Mouse (Mus musculus) T-helper 2 cell (primary cell): ENCODE measurements around the gene Gpr158.
"Not testable (repeated sequence)": the region's sequence is repeated elsewhere in the genome, so short reads cannot be mapped to it uniquely, and the experiment has no call there.

ENCODE experiments used
- in situ Hi-C: fragments of 300-600 bp; cut with MboI, MseI; formaldehyde crosslinking; loops from one replicate; pipeline ENCODE4 v1.15.1; 2025; ENCODE audit warnings: high pct_unique_total_duplicates

Gene Gpr158

DNA sequence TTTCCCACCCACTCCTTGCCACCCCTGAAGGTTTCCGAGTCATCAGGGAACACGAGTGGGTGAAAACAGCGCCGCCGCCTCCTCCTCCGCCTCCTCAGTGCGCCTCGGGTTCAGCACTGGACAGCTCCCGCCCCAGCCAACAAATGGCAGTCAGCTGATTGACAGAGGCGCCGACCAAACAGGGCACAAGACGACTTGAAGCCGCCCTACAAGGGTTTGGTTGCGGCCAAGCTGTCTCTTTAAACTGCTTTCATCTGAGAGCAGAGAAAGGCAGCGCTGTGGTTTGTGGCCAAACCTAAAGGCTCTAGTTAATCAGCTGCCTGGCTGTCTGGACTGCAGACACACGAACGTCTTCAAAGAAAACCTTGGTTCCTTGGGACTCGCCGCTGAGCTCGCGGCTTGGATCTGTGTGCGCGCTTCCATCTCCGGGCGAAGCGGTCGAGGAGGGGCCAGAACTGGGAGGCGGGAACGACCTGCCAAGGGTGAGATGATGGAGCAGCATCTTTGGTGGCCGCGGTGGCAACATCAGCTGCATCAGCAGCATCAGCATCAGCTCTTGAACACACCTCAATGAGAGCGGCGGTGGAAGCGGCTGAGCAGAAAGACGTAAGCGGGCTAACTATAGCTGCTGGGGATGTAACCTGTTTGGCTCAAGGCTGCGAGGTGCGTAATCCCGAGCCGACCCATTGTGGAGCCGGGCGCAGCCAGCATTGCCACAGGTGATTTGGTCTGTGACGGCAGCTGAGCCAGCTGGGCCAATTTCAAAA, at the start of gene Gpr158:
Gene Gpr158, plus strand, starts transcription at position 198 of the 767 bp plus-strand sequence.
- in situ Hi-C loops = no loop called here

GRCm38 (mm10) chr2:21343821-21344220, 23.5 kb upstream of the Gpr158 start:
- in situ Hi-C loops = no loop called here

DNA sequence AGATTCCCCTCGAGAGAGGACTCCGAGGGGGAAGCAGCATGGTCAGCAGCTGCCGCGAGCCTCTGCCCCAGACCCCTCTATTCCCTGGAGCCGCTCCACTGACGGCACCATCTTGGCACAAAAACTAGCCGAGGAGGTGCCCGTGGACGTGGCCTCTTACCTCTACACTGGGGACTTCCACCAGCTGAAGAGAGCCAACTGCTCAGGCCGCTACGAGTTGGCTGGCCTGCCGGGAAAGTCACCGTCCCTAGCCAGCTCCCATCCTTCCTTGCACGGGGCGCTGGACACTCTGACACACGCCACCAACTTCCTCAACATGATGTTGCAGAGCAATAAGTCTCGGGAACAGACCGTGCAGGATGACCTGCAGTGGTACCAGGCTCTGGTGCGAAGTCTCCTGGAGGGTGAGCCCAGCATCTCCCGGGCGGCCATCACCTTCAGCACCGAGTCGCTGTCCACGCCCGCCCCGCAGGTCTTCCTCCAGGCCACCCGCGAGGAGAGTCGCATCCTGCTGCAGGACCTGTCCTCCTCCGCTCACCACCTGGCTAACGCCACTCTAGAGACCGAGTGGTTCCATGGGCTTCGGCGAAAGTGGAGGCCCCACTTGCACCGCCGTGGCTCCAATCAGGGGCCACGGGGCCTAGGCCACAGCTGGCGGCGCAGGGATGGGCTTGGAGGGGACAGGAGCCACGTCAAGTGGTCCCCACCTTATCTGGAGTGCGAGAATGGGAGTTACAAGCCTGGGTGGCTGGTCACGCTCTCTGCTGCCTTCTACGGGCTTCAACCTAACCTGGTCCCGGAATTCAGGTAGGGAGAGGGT, 1.2 kb downstream of the Gpr158 start:
- in situ Hi-C loops = no loop called here

DNA sequence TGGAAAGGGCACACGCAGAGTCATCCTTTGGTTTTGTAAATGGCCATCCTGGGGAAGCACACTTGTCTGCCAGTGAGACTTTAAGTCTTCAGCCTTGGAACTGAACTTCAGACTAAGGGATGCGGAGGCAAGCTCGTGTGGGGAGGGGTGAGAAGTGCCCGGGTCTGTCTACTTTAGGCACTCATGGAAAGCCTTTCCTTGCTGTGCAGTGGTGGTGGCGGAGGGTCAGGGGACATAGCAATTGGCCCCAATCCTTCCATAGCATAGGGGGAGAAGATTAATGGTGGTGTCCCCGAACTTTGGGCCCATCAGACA, 1.8 kb downstream of the Gpr158 start:
- in situ Hi-C loops = no loop called here

DNA sequence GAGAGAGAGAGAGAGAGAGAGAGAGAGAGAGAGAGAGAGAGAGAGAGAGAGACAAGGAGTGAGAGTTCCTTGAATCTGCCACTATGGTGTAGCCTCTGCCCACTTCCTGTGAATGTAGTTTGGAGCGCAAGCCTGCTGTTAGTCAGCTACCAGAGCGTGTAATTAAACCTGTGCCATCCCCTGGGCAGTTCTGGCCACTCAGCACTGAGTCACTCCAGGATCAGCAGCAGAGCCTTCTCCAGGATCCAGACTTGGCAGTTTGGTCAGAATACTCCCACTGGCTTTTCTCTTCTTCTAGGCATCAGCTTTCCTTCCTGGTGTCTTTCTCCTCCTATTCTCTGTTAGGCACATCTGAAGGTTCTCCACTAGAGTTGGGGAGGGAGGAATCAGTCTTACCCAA, 2.2 kb downstream of the Gpr158 start:
- in situ Hi-C loops = no loop called here

DNA sequence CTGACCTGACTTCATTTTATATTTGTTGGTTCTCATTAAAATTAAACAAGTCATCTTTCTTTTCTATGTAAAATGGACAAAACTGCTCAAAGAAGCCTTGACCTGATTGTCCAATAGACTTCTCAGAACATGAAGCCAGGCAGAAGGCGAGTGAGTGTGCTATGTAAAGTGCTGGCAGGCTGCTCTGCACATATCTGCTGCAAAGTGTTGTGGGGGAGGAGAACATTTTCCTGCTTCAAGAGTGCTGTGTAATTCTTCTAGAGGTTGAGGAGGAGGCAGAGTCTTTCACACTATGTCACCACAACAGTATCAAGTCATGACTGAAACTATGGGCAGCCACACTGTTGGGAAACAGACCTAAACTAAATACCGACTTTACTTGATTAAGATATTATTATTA, 12.2 kb downstream of the Gpr158 start:
- in situ Hi-C loops = no loop called here

DNA sequence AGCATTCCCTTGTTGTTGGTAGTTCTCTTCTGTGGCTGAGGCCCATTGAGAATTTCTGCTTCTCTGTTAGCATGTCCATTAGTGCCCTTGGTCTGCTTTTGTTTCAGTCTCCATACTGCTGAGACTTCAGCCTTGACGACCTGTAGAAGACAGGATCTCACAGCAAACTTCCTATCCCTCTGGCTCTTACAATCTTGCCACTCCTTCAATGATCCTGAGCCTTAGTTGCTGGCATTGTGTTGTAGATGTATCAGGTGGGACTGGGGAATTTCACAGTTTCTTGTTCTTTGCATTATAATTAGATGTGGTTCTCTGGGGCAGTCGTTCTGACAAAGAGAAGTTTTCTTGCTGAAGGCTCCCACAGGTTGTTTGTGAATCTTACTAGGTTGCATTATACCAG, 25.4 kb downstream of the Gpr158 start:
- in situ Hi-C loops = no loop called here

- in situ Hi-C loops = no loop called here
These were observed 30.0 kb downstream of the Gpr158 start for GRCm38 (mm10) chr2:21397347-21397746.

GRCm38 (mm10) chr2:21399657-21400056, 32.3 kb downstream of the Gpr158 start:
- in situ Hi-C loops = no loop called here

- in situ Hi-C loops = no loop called here
These were observed 38.3 kb downstream of the Gpr158 start for GRCm38 (mm10) chr2:21405617-21406016.

GRCm38 (mm10) chr2:21407443-21407985, 40.2 kb downstream of the Gpr158 start:
- in situ Hi-C loops = no loop called here

DNA sequence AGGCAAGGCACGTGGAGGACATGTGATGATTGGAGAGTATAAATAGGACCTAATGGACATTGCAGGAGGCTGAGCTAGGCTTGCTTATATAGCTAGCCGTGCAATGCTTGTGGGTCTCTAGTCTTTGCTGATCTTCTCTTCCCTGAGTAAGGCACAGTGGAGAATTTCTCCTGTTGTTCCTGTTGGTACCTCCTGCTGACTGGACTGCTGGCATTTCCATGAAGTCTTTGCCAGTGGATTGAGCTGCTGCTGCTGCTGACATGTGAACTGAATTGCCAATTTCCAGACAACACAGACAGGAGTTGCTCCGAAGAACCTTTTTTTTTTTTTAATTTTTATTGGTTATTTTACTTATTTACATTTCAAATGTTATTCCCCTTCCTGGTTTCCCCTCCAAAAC, 41.5 kb downstream of the Gpr158 start:
- in situ Hi-C loops = no loop called here

GRCm38 (mm10) chr2:21430288-21430687, 62.9 kb downstream of the Gpr158 start:
- in situ Hi-C loops = no loop called here

GRCm38 (mm10) chr2:21431182-21431581, 63.8 kb downstream of the Gpr158 start:
- in situ Hi-C loops = no loop called here

DNA sequence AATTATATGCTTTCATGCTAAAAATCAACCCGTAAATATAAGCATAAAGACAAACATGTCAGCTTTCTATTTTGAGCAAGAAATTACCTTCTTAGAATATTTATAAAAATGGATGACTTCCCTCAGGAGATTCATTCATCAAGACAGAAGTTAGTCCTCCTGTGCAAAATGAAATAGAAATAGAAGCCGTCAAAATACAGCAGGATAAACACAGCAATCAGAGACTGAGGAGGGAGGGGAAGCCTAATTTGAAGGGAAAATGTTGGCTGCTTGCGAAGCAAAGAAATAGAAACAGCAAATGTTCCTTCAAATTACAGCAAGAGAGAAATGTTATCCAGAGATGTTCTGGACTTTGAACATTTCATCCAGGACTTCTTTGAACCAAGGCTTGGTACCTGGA, 72.3 kb downstream of the Gpr158 start:
- in situ Hi-C loops = no loop called here

- in situ Hi-C loops = not testable (repeated sequence)
These were observed 93.3 kb downstream of the Gpr158 start for GRCm38 (mm10) chr2:21460606-21461005.

DNA sequence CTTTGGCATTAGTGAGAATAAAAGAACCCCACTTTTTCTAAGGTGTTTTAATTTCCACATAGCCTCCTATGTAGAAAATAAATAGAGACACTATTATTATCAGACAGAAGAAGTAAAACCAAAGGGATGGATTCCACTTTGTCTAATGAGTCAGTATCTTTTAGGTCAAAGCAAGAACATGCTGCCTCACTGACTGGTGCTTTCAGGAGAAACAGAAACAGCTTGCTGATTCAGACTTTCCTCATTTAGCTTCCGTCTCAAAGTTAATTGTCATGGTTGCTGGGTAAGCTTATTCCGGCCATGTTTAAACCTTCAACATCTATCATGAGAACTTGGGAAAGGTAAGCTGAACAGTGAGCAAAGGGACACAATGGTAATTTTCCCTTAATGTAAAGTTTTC, 107.6 kb downstream of the Gpr158 start:
- in situ Hi-C loops = loop anchor here (5.0 kb wide), 1 partner anchor 387 kb away; no protein-coding TSS in a partner anchor

GRCm38 (mm10) chr2:21496881-21497280, 129.5 kb downstream of the Gpr158 start:
- in situ Hi-C loops = no loop called here

GRCm38 (mm10) chr2:21497965-21498364, 130.6 kb downstream of the Gpr158 start:
- in situ Hi-C loops = no loop called here

GRCm38 (mm10) chr2:21499399-21499798, 132.1 kb downstream of the Gpr158 start:
- in situ Hi-C loops = no loop called here

DNA sequence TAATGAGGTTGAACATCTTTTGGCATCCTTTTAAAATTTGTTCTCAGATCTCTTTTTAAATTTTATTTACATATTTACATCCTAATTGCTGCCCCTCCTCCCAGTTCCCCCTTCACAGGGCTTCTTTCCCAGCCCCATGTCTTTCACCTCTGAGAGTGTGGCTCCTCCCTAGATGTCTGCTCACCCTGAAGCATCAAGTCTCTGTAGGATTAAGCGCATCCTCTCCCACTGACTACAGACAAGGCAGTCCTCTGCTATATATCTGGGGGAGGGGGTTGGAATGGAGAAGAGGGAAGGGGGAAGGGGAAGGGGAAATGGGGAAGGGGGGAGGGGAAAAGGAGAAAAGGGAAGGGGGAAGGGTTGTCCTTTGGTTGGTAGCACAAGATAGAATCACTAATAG, 140.1 kb downstream of the Gpr158 start:
- in situ Hi-C loops = no loop called here

- in situ Hi-C loops = no loop called here
These were observed 163.4 kb downstream of the Gpr158 start for GRCm38 (mm10) chr2:21530750-21531149.

- in situ Hi-C loops = no loop called here
These were observed 251.8 kb downstream of the Gpr158 start for GRCm38 (mm10) chr2:21619180-21619579.
